Mouse (Mus musculus) common myeloid progenitor, adult 5-6 weeks (primary cell): ENCODE measurements at regions not wholly inside any gene's neighbourhood (a gene's known extent, or its start where the extent isn't known, plus 50 kb on each side); places are given as distances from the start of the nearest gene placed in this dataset.

ENCODE experiments used
- ATAC-seq: replicated peaks from 2 replicates; pipeline ENCODE4 v1.8.0; 2016; ENCODE audit warnings: low read depth, mild to moderate bottlenecking, moderate TSS enrichment, inconsistent platforms; ENCODE audit not compliant: poor library complexity, severe bottlenecking

- ATAC-seq, result no peak
Observed at GRCm38 (mm10) chr16:78877941-78878340, 52.8 kb upstream of the Chodl start.

- ATAC-seq, result no peak
Observed at GRCm38 (mm10) chr16:78859006-78859405, 71.7 kb upstream of the Chodl start.

- ATAC-seq, result no peak
Observed at GRCm38 (mm10) chr16:78830957-78831356, 99.8 kb upstream of the Chodl start.

- ATAC-seq, result no peak
Observed at GRCm38 (mm10) chr16:78827739-78828138, 103.0 kb upstream of the Chodl start.

GRCm38 (mm10) chr16:78790064-78790463 is 140.7 kb upstream of the Chodl start:
- no peak for ATAC-seq

GRCm38 (mm10) chr16:78759226-78759625 is 171.5 kb upstream of the Chodl start:
- ATAC-seq, result no peak

GRCm38 (mm10) chr16:78737902-78738301 is 161.4 kb upstream of the D16Ertd472e start:
- ATAC-seq, result no peak

- no peak for ATAC-seq
Observed at GRCm38 (mm10) chr16:78730583-78731501, 154.3 kb upstream of the D16Ertd472e start.

GRCm38 (mm10) chr16:78725541-78725940 is 149.0 kb upstream of the D16Ertd472e start:
- ATAC-seq, result no peak

- no peak for ATAC-seq
Observed at GRCm38 (mm10) chr16:78709943-78710342, 133.4 kb upstream of the D16Ertd472e start.

GRCm38 (mm10) chr16:78707566-78707965 is 131.1 kb upstream of the D16Ertd472e start:
- ATAC-seq, result no peak

GRCm38 (mm10) chr16:78707165-78707564 is 130.7 kb upstream of the D16Ertd472e start:
- ATAC-seq, result no peak

- ATAC-seq, result no peak
Observed at GRCm38 (mm10) chr16:78697514-78698209, 121.2 kb upstream of the D16Ertd472e start.

GRCm38 (mm10) chr16:78688251-78688650 is 111.7 kb upstream of the D16Ertd472e start:
- ATAC-seq, result no peak

GRCm38 (mm10) chr16:78685160-78685559 is 108.7 kb upstream of the D16Ertd472e start:
- no peak for ATAC-seq

GRCm38 (mm10) chr16:78684031-78684430 is 107.5 kb upstream of the D16Ertd472e start:
- no peak for ATAC-seq

- ATAC-seq, result no peak
Observed at GRCm38 (mm10) chr16:78661126-78661525, 84.6 kb upstream of the D16Ertd472e start.

- ATAC-seq, result 0 out of 2 replicates have a peak, but pooled peaks have one; percentile 54
Observed at GRCm38 (mm10) chr16:78644710-78645109, 68.2 kb upstream of the D16Ertd472e start.

- ATAC-seq, result no peak
Observed at GRCm38 (mm10) chr16:78641717-78642116, 65.2 kb upstream of the D16Ertd472e start.

GRCm38 (mm10) chr16:78641205-78641604 is 64.7 kb upstream of the D16Ertd472e start:
- no peak for ATAC-seq

- ATAC-seq, result no peak
Observed at GRCm38 (mm10) chr16:78637452-78637851, 60.9 kb upstream of the D16Ertd472e start.
